Mouse (Mus musculus): ENCODE results near the gene Etv6. TPM values are rescaled to one million over a fixed set of nuclear protein-coding genes. Genes with fewer than 3 reads are reported as not detected.

Etv6 gene
- polyA plus RNA-seq, 1 experiment from 2014 or later: 6.9 TPM

DNA sequence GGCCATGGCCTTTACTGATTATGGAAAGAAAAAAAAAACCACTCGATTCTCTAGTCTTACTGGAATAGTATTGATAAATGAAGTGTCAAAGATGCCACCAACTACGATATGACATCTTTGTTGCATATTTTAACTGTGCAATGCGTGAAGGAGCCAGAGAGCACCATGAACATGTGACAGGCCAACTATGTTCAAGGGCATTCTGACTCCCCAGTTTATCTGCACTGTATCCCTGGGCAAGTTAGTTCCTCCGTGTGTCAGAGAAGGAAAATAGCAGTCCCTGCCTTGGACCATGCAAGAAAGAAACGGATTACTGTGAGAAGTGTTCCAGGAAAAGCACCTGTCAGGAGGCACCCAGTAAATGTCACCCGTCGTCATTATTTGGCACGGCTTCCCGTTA is 203.0 kb downstream of the Etv6 start:
- 92% methylated on average over 9 of the region's 9 CpGs for WGBS
- ATAC-seq (ENCODE audit: low read depth): no peak
- Histone ChIP-seq H3K36me3 (peaks cover 19% of the 10 kb centered on the region), H3K4me2 (no peak overlapping the region), H3K4me3 (no peak overlapping the region), H3K27ac (replicated peaks) (no peak overlapping the region), H3K9me3 (no peaks in the 10 kb centered on the region), H3K27me3 (no peaks in the 10 kb centered on the region), H3K4me1 (replicated peaks) (peaks cover 13% of the 10 kb centered on the region; the same call in 1 of the 2 replicates), H3K9ac (no peak overlapping the region)

DNA sequence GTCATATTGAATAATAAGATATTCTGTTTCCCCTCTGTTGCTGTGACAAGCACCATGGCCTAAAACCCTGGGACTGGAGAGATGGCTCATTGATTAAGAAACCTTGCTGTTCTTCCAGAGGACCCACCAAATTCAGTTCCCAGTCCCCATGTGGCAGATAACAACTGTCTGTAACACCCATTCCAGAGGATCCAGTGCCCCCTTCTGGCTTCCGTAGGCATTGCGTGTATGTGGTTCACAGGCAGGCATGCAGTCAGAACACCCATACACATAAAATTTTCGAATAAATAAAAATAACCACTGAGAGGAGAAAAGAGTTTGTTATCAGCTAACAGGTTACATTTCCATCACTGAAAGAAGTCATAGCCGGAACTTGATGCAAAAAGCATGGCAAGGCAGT is 205.5 kb downstream of the Etv6 start:
- Histone ChIP-seq H3K4me1 (replicated peaks) (no peaks in the 10 kb centered on the region), H3K36me3 (peaks cover 13% of the 10 kb centered on the region), H3K4me3 (no peak overlapping the region), H3K9me3 (no peaks in the 10 kb centered on the region), H3K9ac (no peak overlapping the region), H3K27me3 (no peaks in the 10 kb centered on the region), H3K4me2 (no peak overlapping the region), H3K27ac (replicated peaks) (no peak overlapping the region)
- 96% methylated on average over 4 of the region's 4 CpGs for WGBS
- no peak for ATAC-seq (ENCODE audit: low read depth)

DNA sequence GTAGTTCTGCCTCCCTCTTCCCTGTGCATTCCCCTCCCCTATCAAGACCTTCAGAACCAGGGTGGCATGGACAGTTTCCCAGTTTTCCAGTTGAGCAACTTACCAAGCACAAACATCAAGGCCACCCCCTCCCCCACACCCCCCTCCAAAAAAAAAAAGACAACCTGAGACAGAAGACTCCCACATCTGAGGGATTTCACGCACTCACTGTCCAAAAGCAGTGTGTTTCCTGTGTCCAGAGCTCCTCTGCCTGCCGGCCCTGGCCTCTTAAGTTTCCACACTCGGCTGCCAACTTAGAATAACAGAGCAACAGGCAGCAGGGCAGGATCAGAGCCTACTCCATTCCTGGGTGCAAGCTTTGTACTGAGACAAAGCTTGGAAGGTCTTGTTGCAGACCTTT is 207.6 kb downstream of the Etv6 start:
- Histone ChIP-seq H3K9me3 (no peaks in the 10 kb centered on the region), H3K4me1 (replicated peaks) (no peaks in the 10 kb centered on the region), H3K9ac (no peak overlapping the region), H3K27ac (replicated peaks) (no peak overlapping the region), H3K4me2 (no peak overlapping the region), H3K27me3 (no peaks in the 10 kb centered on the region), H3K36me3 (peaks cover 14% of the 10 kb centered on the region), H3K4me3 (no peak overlapping the region)
- no peak for ATAC-seq (ENCODE audit: low read depth)
- WGBS: 58% methylated on average over 3 of the region's 3 CpGs

DNA sequence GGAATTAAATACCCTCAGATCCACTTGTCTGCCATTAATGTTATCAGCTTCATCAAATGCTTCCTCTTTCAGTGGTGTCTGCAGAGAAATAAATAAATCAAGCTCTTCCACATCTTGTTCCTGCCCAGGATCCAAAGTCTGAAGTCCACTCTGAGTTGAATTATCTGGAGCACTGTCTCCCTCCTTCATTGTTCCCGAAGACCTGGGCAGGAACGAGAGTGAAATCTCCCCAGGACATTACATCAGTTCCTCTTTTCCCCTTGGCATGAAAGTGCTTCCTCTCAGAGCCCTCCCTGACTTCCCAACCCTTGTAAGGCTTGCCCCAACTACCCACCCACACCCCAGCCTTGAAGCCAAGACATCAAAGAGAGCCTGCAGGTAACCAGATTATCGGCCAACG is 208.0 kb downstream of the Etv6 start:
- no peak for ATAC-seq (ENCODE audit: low read depth)
- Histone ChIP-seq H3K27me3 (no peaks in the 10 kb centered on the region), H3K4me1 (replicated peaks) (no peaks in the 10 kb centered on the region), H3K9ac (no peak overlapping the region), H3K4me2 (no peak overlapping the region), H3K9me3 (no peaks in the 10 kb centered on the region), H3K36me3 (peaks cover 18% of the 10 kb centered on the region), H3K27ac (replicated peaks) (no peak overlapping the region), H3K4me3 (no peak overlapping the region)
- WGBS: 90% methylated on average over 4 of the region's 4 CpGs

DNA sequence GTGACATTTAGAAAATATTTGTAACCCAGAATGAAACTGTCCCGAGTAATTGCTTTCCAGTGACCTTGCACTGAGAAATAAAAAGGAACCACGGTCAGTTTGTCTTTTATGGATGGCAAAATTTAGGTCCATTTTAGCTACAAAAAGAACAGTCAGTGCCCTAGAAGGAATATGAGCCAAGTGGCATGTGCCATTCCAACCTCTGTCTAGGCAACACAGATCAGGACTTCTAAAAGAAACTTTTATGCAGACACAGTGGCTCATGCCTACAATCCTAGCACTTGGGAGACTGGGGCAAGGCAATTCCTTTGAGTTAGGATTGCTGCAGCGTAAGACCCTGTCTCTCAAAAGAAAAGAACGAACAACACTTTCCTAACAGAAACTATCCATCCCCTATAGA is 208.6 kb downstream of the Etv6 start:
- no peaks in the 10 kb centered on the region for H3K27me3 ChIP-seq
- H3K4me3 ChIP-seq: no peak overlapping the region
- H3K9me3 ChIP-seq: no peaks in the 10 kb centered on the region
- H3K4me1 ChIP-seq (replicated peaks): peaks cover 2% of the 10 kb centered on the region; the same call in 1 of the 2 replicates
- no peak for ATAC-seq (ENCODE audit: low read depth)
- no peak overlapping the region for H3K27ac ChIP-seq (replicated peaks)
- no peak overlapping the region for H3K4me2 ChIP-seq
- WGBS: 93% methylated on average over 4 of the region's 4 CpGs
- H3K9ac ChIP-seq: no peak overlapping the region
- H3K36me3 ChIP-seq: peaks cover 24% of the 10 kb centered on the region

DNA sequence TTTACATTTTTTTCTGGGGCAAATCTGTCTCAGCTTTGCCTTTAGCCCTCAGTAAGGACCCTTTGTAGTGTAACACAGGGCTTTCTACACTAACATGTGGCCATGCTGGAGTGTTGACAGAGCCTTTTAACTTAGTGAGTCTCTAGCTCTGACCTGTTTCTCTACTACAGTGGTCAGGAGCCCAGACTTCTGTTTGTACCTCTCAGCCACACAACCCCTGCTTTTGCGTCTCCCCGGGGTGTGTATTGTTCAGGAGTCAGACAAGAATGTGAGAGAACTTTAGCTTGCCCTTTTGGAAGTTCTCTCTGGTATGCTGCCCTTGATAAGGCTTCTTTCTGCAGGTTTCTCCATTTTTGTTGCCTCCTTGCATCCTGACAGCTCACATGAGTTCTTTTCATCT is 210.6 kb downstream of the Etv6 start:
- Histone ChIP-seq H3K9ac (no peak overlapping the region), H3K4me1 (replicated peaks) (peaks cover 4% of the 10 kb centered on the region; the same call in 1 of the 2 replicates), H3K9me3 (no peaks in the 10 kb centered on the region), H3K27me3 (no peaks in the 10 kb centered on the region), H3K27ac (replicated peaks) (no peak overlapping the region), H3K4me3 (no peak overlapping the region), H3K36me3 (peaks cover 12% of the 10 kb centered on the region), H3K4me2 (no peak overlapping the region)
- ATAC-seq (ENCODE audit: low read depth): no peak
- WGBS: 81% methylated on average over 2 of the region's 2 CpGs

DNA sequence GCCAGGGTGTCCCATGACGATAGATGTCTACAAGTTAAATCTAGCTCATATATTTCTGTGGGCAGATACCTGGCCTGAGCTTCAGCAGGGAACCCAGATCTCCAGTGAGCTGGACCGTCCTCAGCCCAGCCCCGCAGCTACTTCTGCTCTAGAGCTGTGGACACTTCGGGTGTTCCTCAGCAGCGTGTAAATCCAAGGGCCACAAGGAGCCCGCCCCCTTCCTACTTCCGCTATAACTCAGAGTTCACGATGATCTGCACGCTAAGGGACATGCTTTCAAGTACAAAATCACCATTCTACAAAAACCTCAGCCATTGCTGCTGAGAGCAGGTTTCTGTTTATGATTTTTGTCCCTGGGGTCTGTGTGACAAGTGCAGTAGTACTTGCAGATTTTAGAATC is 211.8 kb downstream of the Etv6 start:
- no peaks in the 10 kb centered on the region for H3K9me3 ChIP-seq
- no peaks in the 10 kb centered on the region for H3K27me3 ChIP-seq
- H3K4me2 ChIP-seq: no peak overlapping the region
- no peak overlapping the region for H3K9ac ChIP-seq
- no peak overlapping the region for H3K27ac ChIP-seq (replicated peaks)
- H3K4me3 ChIP-seq: no peak overlapping the region
- WGBS: 92% methylated on average over 9 of the region's 9 CpGs
- ATAC-seq (ENCODE audit: low read depth): no peak
- peaks cover 12% of the 10 kb centered on the region for H3K36me3 ChIP-seq
- peaks cover 4% of the 10 kb centered on the region; the same call in 1 of the 2 replicates for H3K4me1 ChIP-seq (replicated peaks)

DNA sequence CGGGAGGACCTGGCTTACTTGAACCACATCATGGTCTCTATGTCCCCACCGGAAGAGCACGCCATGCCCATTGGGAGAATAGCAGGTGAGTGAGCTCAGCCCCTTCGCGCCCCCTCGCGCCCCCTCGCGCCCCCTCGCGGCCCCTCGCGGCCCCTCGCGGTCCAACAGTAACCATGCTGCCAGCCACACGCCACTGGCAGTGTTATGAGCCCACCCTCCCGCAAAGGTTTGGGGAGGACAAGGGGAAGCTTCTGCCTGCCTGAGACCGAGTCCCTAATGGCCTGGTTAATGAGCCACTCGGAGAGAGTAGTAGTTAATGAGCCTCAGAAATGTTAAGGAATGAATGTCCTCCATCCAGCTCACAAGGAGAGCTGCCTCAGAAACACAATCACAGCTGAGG is 213.2 kb downstream of the Etv6 start:
- Histone ChIP-seq H3K4me2 (no peak overlapping the region), H3K27ac (replicated peaks) (0 out of 2 replicates have a peak overlapping the region, but pooled peaks have one; percentile 29), H3K9ac (no peak overlapping the region), H3K4me1 (replicated peaks) (peaks cover 4% of the 10 kb centered on the region; the same call in 1 of the 2 replicates), H3K9me3 (no peaks in the 10 kb centered on the region), H3K4me3 (no peak overlapping the region), H3K36me3 (peaks cover 12% of the 10 kb centered on the region), H3K27me3 (no peaks in the 10 kb centered on the region)
- WGBS: 87% methylated on average over 19 of the region's 19 CpGs
- peak; percentile 69 for ATAC-seq (ENCODE audit: low read depth)

DNA sequence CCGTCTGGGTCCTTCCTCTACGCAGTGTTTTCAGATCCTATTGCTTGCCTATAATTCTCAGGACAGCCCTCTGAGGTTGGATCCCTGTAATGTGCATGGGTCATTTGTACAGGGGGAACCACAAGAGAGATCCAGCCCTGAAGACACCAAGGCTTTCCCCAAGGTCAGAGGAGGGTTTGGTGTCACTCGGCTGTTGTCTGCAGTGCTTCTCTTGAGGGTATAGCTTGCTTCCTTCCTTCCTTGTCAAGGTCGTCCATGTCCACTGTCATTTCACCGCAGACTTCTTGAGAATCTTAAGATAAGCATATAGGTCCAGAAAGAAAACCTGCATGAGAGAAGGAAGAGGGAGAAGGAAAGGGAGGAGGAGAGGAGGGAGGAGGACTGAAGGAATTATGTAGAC is 215.3 kb downstream of the Etv6 start:
- ATAC-seq (ENCODE audit: low read depth): no peak
- Histone ChIP-seq H3K27ac (replicated peaks) (no peak overlapping the region), H3K4me2 (no peak overlapping the region), H3K27me3 (no peaks in the 10 kb centered on the region), H3K36me3 (peaks cover 12% of the 10 kb centered on the region), H3K9ac (no peak overlapping the region), H3K4me1 (replicated peaks) (peaks cover 4% of the 10 kb centered on the region; the same call in 1 of the 2 replicates), H3K4me3 (no peak overlapping the region), H3K9me3 (no peaks in the 10 kb centered on the region)
- WGBS: 79% methylated on average over 5 of the region's 5 CpGs

DNA sequence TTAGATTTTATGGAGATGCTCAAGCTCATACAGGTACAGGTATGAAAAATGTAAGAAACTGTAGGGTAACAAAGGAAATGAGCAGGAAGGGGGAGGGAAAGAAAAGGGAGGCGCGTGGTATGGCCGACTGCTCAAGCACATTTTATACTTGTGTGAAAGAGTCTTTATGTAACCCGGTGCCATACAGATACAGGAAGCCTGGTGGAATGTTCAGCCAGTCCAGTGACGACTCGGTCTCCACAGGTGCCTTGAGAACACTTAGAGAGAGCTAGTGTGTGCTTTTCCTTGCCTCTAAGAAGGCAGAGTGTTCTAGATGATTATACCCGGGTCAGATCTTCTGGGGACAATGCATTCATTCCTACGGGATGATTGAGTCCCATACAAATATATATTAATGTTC is 215.9 kb downstream of the Etv6 start:
- no peak overlapping the region for H3K27ac ChIP-seq (replicated peaks)
- peaks cover 12% of the 10 kb centered on the region for H3K36me3 ChIP-seq
- no peak overlapping the region for H3K4me3 ChIP-seq
- peaks cover 4% of the 10 kb centered on the region; the same call in 1 of the 2 replicates for H3K4me1 ChIP-seq (replicated peaks)
- H3K9ac ChIP-seq: no peak overlapping the region
- no peaks in the 10 kb centered on the region for H3K27me3 ChIP-seq
- ATAC-seq (ENCODE audit: low read depth): no peak
- H3K9me3 ChIP-seq: no peaks in the 10 kb centered on the region
- WGBS: 93% methylated on average over 8 of the region's 8 CpGs
- no peak overlapping the region for H3K4me2 ChIP-seq

DNA sequence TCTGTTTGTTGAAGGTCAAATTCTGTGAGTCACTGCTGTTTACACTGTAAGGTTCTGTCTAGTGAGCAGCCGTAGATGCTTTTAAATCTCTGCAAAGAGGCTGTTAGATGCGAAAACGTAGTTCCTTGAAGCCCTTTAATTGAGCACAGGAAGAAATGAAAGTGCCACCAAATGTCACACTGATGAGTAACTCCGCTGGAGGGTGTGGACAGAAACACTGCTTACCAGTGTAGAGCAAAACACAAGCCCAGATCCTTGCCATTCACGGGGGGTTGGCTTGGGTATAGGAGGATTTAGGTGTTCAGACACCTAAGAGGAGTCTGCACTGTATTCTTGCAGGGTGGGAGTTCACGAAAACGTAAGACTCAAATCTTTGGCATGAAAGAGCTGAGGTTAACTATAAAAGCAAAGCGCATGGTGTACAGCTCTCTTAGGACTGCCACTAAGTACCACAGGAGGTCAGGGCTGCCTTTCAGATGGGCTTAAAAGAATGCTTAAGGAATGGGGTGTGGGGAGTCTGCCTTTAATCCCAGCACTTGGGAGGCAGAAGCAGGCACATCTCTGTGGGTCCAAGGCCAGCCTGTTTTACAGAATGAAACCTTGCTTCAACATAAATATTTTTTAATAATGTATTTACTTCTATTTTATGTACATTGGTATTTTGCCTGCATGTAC is 216.7 kb downstream of the Etv6 start:
- Histone ChIP-seq H3K36me3 (peaks cover 12% of the 10 kb centered on the region), H3K4me1 (replicated peaks) (peaks cover 4% of the 10 kb centered on the region; the same call in 1 of the 2 replicates), H3K4me2 (no peak overlapping the region), H3K27ac (replicated peaks) (no peak overlapping the region), H3K4me3 (no peak overlapping the region), H3K9me3 (no peaks in the 10 kb centered on the region), H3K9ac (no peak overlapping the region), H3K27me3 (no peaks in the 10 kb centered on the region)
- WGBS: 93% methylated on average over 8 of the region's 8 CpGs
- no peak for ATAC-seq (ENCODE audit: low read depth)

DNA sequence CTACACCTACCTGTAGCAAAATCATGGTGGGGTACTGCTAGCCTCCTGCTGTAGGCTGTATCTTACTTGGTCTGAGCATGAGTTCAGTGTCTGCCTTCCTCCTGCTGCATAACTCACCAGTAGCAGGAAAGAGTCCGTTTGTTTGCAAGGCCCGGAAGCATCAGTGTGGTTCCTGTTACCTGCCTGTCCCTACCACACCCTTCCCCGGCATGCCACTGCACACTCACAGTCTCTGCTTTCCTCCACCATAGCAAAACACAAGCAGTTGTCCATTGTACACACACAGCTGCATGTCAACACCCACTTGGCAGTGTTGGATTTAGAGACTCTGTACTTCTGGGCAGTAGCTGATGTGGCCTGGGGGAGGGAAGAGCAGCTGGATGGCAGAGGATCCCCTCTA is 220.9 kb downstream of the Etv6 start:
- Histone ChIP-seq H3K9ac (no peak overlapping the region), H3K4me2 (no peak overlapping the region), H3K27me3 (no peaks in the 10 kb centered on the region), H3K36me3 (peaks cover 20% of the 10 kb centered on the region), H3K4me3 (no peak overlapping the region), H3K27ac (replicated peaks) (no peak overlapping the region), H3K4me1 (replicated peaks) (no peaks in the 10 kb centered on the region), H3K9me3 (no peaks in the 10 kb centered on the region)
- 90% methylated on average over 3 of the region's 3 CpGs for WGBS
- no peak for ATAC-seq (ENCODE audit: low read depth)

DNA sequence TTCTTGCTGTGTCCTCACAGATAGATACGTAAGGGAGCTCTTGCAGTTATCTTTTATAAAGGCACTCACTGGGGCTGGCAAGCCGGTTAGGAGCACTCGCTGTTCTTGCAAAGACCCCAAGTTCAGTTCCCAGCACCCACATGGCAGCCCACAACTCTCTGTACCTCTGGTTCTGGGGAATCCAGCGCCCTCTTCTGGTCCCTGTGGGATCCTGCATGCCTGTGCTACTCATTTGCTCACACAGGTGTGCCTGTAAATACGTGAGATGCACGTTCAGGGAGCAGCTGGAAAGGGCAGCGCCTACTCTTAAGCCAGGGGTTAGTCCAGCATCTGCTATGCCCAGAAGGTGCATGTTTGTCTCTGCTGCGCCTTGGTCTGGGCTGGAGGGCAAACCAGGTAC is 224.4 kb downstream of the Etv6 start:
- Histone ChIP-seq H3K27me3 (no peaks in the 10 kb centered on the region), H3K4me3 (no peak overlapping the region), H3K27ac (replicated peaks) (no peak overlapping the region), H3K36me3 (peaks cover 44% of the 10 kb centered on the region), H3K9ac (no peak overlapping the region), H3K9me3 (no peaks in the 10 kb centered on the region), H3K4me1 (replicated peaks) (no peaks in the 10 kb centered on the region), H3K4me2 (no peak overlapping the region)
- WGBS: 92% methylated on average over 8 of the region's 8 CpGs
- ATAC-seq (ENCODE audit: low read depth): no peak

All from neural tube, embryonic 13.5 days (tissue).